Mouse (Mus musculus): ENCODE results near the gene Plxdc2.
"Not testable (repeated sequence)": the region's sequence is repeated elsewhere in the genome, so short reads cannot be mapped to it uniquely, and the experiment has no call there.

Plxdc2 gene

DNA sequence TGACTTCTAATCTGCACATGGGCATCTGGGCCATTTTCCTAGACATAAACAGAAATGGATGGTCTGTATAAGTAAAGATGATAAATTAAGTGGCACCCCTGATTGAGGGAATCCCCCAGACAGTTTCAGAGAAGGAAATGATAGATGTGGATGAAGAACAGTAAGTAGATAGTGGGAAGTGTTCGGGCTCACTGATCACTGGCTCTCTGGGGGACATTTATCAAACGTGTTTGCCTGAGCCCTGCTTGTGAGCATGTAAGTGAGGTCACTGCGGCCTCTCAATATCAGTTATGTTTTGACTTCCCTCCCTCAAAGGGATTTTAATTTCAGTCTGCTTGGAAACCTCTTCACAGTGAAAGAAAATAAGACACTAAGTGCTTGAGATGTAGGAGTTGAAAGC, 387.5 kb downstream of the Plxdc2 start:
- no peak for DNase-seq (ENCODE audit: low read depth, low spot score)

- DNase-seq (ENCODE audit: low read depth, low spot score), result no peak
Measured at GRCm38 (mm10) chr2:16749302-16749909, 393.3 kb downstream of the Plxdc2 start.

- DNase-seq (ENCODE audit: low read depth, low spot score), result no peak
Measured at GRCm38 (mm10) chr2:16757158-16757557, 401.1 kb downstream of the Plxdc2 start.

DNA sequence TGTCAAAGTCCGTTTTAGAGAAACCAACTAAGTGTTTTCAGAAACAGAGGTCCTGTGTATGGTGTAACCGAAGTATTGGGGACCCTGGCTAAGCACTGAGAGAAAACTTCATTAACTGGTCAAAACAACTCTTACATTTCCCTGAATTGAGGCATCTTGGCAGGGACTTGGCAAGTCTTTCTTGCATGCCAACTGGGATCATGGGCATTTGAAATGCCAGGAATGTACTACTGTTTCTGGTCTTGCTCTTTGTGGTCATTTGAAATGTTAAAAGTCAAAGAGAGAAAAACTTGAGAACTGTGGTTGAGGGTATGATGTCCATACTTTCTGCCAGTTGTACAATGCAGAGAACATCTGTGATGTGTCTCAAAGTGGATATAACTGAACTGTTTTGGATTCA, 403.7 kb downstream of the Plxdc2 start:
- DNase-seq (ENCODE audit: low read depth, low spot score), result no peak

DNA sequence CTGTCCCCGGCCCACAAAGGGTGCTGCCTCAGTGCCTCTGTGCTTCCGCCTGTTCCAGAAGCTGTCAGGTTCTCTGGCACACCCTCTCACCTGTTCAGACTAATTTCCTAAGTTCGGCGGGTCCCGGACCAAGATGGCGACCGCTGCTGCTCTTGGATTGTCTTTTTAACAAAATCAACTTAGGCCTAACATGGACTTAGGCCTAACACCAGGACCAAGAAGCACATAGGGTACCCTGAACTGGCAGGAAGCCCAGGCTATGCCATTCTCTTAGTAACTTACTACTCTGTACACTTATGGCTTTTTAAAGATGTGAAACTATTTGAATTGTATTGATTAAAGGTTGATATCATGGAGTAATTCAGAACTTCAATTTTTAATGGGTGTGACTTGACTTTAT, 413.0 kb downstream of the Plxdc2 start:
- not testable (repeated sequence) for DNase-seq (ENCODE audit: low read depth, low spot score)

GRCm38 (mm10) chr2:16773398-16774113, 417.5 kb downstream of the Plxdc2 start:
- DNase-seq (ENCODE audit: low read depth, low spot score), result peak; percentile 41

DNA sequence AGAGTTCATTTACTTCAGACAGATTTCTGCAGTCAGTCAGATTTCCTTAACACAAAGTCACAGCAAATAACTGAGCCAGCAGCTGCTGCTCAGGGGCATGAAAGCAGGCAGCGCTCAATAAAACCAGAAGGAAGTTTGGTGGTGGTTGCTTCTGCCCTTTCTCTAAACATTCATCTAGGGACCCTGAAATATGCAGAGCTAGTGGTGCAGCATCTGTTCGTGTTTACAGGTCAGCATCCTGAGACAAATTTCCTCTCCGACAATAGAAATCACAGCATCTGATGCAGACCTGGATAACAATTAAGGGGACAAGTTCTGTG, 418.0 kb downstream of the Plxdc2 start:
- no peak for DNase-seq (ENCODE audit: low read depth, low spot score)

GRCm38 (mm10) chr2:16795283-16795682, 439.2 kb downstream of the Plxdc2 start:
- DNase-seq (ENCODE audit: low read depth, low spot score), result no peak

All from embryo, embryonic 11.5 days (tissue).